ENCODE assay signal across 10 mouse cellular contexts in the genomic region with DNA sequence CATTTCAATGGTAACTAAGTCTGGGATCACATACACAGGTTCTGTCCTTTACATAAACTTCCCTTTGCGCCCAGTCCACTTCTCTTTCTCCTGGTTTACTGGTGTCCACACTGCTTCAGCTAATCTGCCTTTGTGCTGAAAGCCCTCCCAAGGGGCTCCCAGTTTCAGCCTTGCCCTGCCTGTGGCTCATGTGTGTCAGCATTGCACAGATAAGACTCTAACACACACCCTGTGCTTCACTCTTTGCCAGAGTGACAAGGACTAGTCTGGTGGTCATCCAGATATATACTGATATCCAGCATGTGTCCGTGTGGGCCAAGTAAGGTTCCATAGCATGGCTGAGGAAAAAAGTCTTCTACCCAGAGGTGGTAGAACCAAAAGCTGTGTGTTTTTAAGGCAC. TPM values are rescaled to one million over a fixed set of nuclear protein-coding genes. Genes with fewer than 3 reads are reported as not detected.
DNase-seq lines count a peak whose midpoint lies in the region; ATAC-seq lines count a peak whose summit lies in the region.
"Had no signal": no experiment of that assay in that cellular context is flagged by ENCODE, and none has a peak within 500 bp of the region (broad histone marks: within the 10 kb centered on the region; RNA-seq: fewer than 3 reads in every experiment).

No protein-coding gene starts in this region.

- no peak for DNase-seq in hindbrain, embryonic 10.5 days (ENCODE audit: low spot score)
- DNase-seq in ovary, postnatal 14 days (ENCODE audit: low spot score) = no peak
- no peak for DNase-seq in gastrocnemius, postnatal 4 days (ENCODE audit: low spot score in 2 of 2)
- DNase-seq: retina, postnatal 1 day had no signal

- no peak overlapping the region for H3K9ac ChIP-seq in hindbrain, embryonic 12.5 days
- no peak overlapping the region for H3K9ac ChIP-seq in heart, embryonic 14.5 days (ENCODE audit: low read length)
- H3K9ac ChIP-seq in liver, embryonic 15.5 days = no peak overlapping the region

- H3K4me3 ChIP-seq in hindbrain, embryonic 10.5 days = no peak overlapping the region
- H3K4me3 ChIP-seq in hindbrain, embryonic 12.5 days = no peak overlapping the region
- no peak overlapping the region for H3K4me3 ChIP-seq in brown adipose tissue, adult 24 weeks (ENCODE audit: insufficient read depth, low read depth, low read length)
- no peak overlapping the region for H3K4me3 ChIP-seq in heart, embryonic 14.5 days (ENCODE audit: control insufficient read depth in 1 of 2, insufficient read depth in 1 of 2, low read depth in 1 of 2, low read length in 2 of 2)
- no peak overlapping the region for H3K4me3 ChIP-seq in liver, embryonic 15.5 days (replicated peaks)

- H3K36me3 ChIP-seq in hindbrain, embryonic 10.5 days = no peaks in the 10 kb centered on the region
- H3K36me3 ChIP-seq in hindbrain, embryonic 12.5 days = no peaks in the 10 kb centered on the region
- no peaks in the 10 kb centered on the region for H3K36me3 ChIP-seq in heart, embryonic 14.5 days (ENCODE audit: control insufficient read depth, insufficient read depth, low read length)
- no peaks in the 10 kb centered on the region for H3K36me3 ChIP-seq in liver, embryonic 15.5 days (replicated peaks)

- H3K4me2 ChIP-seq in hindbrain, embryonic 12.5 days (replicated peaks) = no peak overlapping the region
- H3K4me2 ChIP-seq in heart, embryonic 14.5 days (ENCODE audit: low read length) = no peak overlapping the region
- peak overlapping the region; percentile 44 for H3K4me2 ChIP-seq in liver, embryonic 15.5 days

- H3K4me1 ChIP-seq in hindbrain, embryonic 10.5 days (replicated peaks) = peaks cover 46% of the 10 kb centered on the region
- peaks cover 25% of the 10 kb centered on the region for H3K4me1 ChIP-seq in hindbrain, embryonic 12.5 days
- peaks cover 24% of the 10 kb centered on the region for H3K4me1 ChIP-seq in brown adipose tissue, adult 24 weeks (ENCODE audit: control insufficient read depth, insufficient read depth, insufficient read length, low read length)
- peaks cover 19 to 24% of the 10 kb centered on the region in 2 experiments for H3K4me1 ChIP-seq in heart, embryonic 14.5 days (ENCODE audit: control insufficient read depth in 2 of 2, insufficient read depth in 2 of 2, low read length in 2 of 2)
- peaks cover 43% of the 10 kb centered on the region for H3K4me1 ChIP-seq in liver, embryonic 15.5 days (replicated peaks)

- H3K27me3 ChIP-seq in hindbrain, embryonic 10.5 days (ENCODE audit: insufficient read depth, poor library complexity, severe bottlenecking) = no peaks in the 10 kb centered on the region
- H3K27me3 ChIP-seq in hindbrain, embryonic 12.5 days = no peaks in the 10 kb centered on the region
- no peaks in the 10 kb centered on the region for H3K27me3 ChIP-seq in heart, embryonic 14.5 days (ENCODE audit: control insufficient read depth, insufficient read depth, low read length)
- 0 out of 2 replicates have a peak, but pooled peaks cover 3% of the 10 kb centered on the region for H3K27me3 ChIP-seq in liver, embryonic 15.5 days

- 77% methylated on average over 2 of the region's 2 CpGs for WGBS in hindbrain, embryonic 10.5 days
- WGBS in hindbrain, embryonic 12.5 days = 64% methylated on average over 2 of the region's 2 CpGs
- 33% methylated on average over 2 of the region's 2 CpGs for WGBS in heart, embryonic 14.5 days
- 11% methylated on average over 2 of the region's 2 CpGs for WGBS in liver, embryonic 15.5 days (ENCODE audit: insufficient replicate concordance)

- no peak for ATAC-seq in hindbrain, embryonic 12.5 days (ENCODE audit: low FRiP score)
- ATAC-seq in heart, embryonic 14.5 days (ENCODE audit: insufficient number of reproducible peaks, insufficient read depth, low FRiP score, low read depth) = no peak; the same call in 1 of the 2 replicates
- ATAC-seq in liver, embryonic 15.5 days (ENCODE audit: insufficient read depth) = peak; percentile 81
- ATAC-seq in inflammation-experienced regulatory T-cells, adult 6 months = no peak

- H3K9me3 ChIP-seq in hindbrain, embryonic 10.5 days = 0 out of 2 replicates have a peak, but pooled peaks cover 8% of the 10 kb centered on the region
- no peaks in the 10 kb centered on the region for H3K9me3 ChIP-seq in hindbrain, embryonic 12.5 days (replicated peaks)
- H3K9me3 ChIP-seq in heart, embryonic 14.5 days (ENCODE audit: control insufficient read depth, low read length) = no peaks in the 10 kb centered on the region
- no peaks in the 10 kb centered on the region for H3K9me3 ChIP-seq in liver, embryonic 15.5 days (replicated peaks)

- peak overlapping the region; percentile 80 for H3K27ac ChIP-seq in hindbrain, embryonic 10.5 days
- H3K27ac ChIP-seq in hindbrain, embryonic 12.5 days = no peak overlapping the region
- peak overlapping the region; percentile 90 for H3K27ac ChIP-seq in brown adipose tissue, adult 24 weeks (replicated peaks; ENCODE audit: low read depth, low read length)
- H3K27ac ChIP-seq in heart, embryonic 14.5 days (replicated peaks in 1 of 2; ENCODE audit: control insufficient read depth in 1 of 2, insufficient read depth in 1 of 2, low read depth in 2 of 2, low read length in 2 of 2) = peak overlapping the region; percentile 86
- H3K27ac ChIP-seq in liver, embryonic 15.5 days (replicated peaks) = peak overlapping the region; percentile 72

RNA-seq across cellular contexts. Expression of gene Rfx8, which starts 14.7 kb away (rescaled TPM):
- 0.12 and 0.22 TPM in 2 replicates for polyA plus RNA-seq in hindbrain, embryonic 10.5 days (2016; fragmentation: Nextera tagmentation; extraction: Ambion mirVana)
- polyA plus RNA-seq in hindbrain, embryonic 12.5 days (2016; fragmentation: Nextera tagmentation; extraction: Ambion mirVana) = 0.63 and 0.93 TPM in 2 replicates
- polyA plus RNA-seq in brown adipose tissue, adult 24 weeks (2012; ENCODE audit: insufficient read depth, insufficient read length, missing spikeins) = not detected in 2 replicates
- 1.1 and 1.7 TPM in 2 replicates for polyA plus RNA-seq in heart, embryonic 14.5 days (2014; fragmentation: Nextera tagmentation; extraction: Ambion mirVana)
- polyA plus RNA-seq in liver, embryonic 15.5 days (2015; fragmentation: Nextera tagmentation; extraction: Ambion mirVana) = 0.09 and 0.10 TPM in 2 replicates
- under 1 TPM in 1 of 2 experiments, not detected in 1; 0.41 TPM for total RNA-seq in gastrocnemius, postnatal 4 days (2021)
- polyA plus RNA-seq in inflammation-experienced regulatory T-cells, adult 6 months (2017; shearing (Covaris generic)) = not detected
- total RNA-seq: adrenal gland, adult 2 months had no signal
